Mouse (Mus musculus) C2C12 (cell line): ENCODE measurements at regions not wholly inside any gene's neighbourhood (a gene's known extent, or its start where the extent isn't known, plus 50 kb on each side); places are given as distances from the start of the nearest gene placed in this dataset.

Experiments used
- CEBPB ChIP-seq: IDR thresholded peaks from one replicate; pipeline ENCODE4 v1.6.1; 2011; ENCODE audit warnings: low read depth, mild to moderate bottlenecking, control low read depth, moderate library complexity
- CTCF ChIP-seq: IDR thresholded peaks from one replicate; pipeline ENCODE4 v1.5.1; 2011; ENCODE audit not compliant: control insufficient read depth, insufficient read depth, insufficient read length
- USF1 ChIP-seq: IDR thresholded peaks from one replicate; pipeline ENCODE4 v1.6.1; 2011; ENCODE audit warnings: low read depth, mild to moderate bottlenecking, control low read depth, moderate library complexity

DNA sequence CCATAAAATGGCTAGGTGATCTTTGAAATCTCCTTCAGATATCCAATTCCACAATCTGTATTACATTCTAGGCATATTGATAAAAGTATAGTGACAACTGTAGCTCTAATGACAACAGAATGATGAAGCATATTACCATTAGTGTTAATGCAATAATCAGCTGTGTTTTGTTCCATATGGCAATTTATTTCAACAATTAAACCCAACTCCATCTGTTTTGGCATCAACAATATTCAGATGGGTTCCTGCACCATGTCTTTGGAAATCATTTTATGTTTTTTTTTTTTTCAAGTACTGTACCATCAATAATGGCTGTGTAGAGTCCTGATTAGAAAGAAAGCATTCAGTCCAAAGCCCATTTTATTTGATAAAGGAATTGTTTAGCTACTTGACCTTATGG lies 498.5 kb upstream of the Tmpo start:
- TF ChIP-seq CTCF (no peak), CEBPB (no peak), USF1 (no peak)
